Mouse (Mus musculus): Measurements from ENCODE around the gene Dpy19l3. TPM values are rescaled to one million over a fixed set of nuclear protein-coding genes. Genes with fewer than 3 reads are reported as not detected.
A peak's percentile ranks its signal among the peaks of the same experiment; 100 is the strongest.

The Dpy19l3 gene
- polyA plus RNA-seq, 1 experiment from 2014 or later: 52.7 TPM

DNA sequence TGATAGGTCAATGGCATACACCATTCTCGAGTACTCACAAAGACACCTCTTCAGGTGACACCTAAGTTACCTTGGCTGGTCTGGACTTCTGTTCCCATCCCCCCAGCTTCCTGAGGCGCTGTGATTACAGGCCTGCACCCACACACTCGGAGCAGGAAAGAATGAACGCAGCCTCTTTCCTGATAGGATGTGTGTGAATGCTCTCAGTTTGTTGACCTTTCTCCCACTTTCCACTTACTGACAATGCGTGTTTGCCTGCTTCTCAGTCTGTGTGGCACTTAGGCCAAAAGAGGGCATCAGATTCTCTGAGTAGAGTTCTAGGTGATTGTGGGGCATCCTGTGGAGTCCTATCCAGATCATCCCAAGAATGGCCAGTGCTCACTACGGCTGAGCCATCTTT is 114.2 kb downstream of the Dpy19l3 start:
- WGBS: 83% methylated on average over 6 of the region's 6 CpGs
- no peak for DNase-seq
- Histone ChIP-seq H3K9me3 (ENCODE audit: control insufficient read depth, low read length) (no peaks in the 10 kb centered on the region), H3K27ac (replicated peaks; ENCODE audit: low read depth, low read length) (no peak overlapping the region), H3K27me3 (ENCODE audit: control insufficient read depth, insufficient read depth, low read length) (no peaks in the 10 kb centered on the region), H3K4me2 (ENCODE audit: low read length) (no peak overlapping the region), H3K36me3 (ENCODE audit: control insufficient read depth, insufficient read depth, low read length) (peaks cover 86% of the 10 kb centered on the region), H3K9ac (replicated peaks; ENCODE audit: low read length) (no peak overlapping the region), H3K4me1 (ENCODE audit: control insufficient read depth, insufficient read depth, low read length) (no peaks in the 10 kb centered on the region), H3K4me3 (replicated peaks; ENCODE audit: low read depth, low read length) (no peak overlapping the region)
- ATAC-seq (ENCODE audit: low FRiP score, low TSS enrichment): no peak

DNA sequence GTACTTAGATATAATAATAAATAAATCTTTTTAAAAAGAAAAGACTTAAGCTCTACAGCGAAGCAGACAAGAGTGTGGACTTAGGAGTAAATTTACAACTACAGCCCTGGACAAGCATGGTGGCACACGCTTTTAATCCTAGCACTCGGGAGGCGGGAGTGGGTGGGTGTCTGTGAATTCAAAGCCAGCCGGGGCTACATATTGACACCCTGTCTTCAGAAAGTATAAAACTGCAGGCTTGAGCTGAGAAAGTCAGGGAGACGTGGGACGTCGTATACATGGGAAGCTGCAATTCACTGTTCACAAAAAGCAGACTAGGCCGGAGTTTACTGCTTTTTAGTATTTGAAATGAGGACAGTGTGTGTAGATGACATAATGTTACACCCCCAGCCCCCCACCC is 117.4 kb downstream of the Dpy19l3 start:
- Histone ChIP-seq H3K9ac (replicated peaks; ENCODE audit: low read length) (no peak overlapping the region), H3K27me3 (ENCODE audit: control insufficient read depth, insufficient read depth, low read length) (no peaks in the 10 kb centered on the region), H3K4me1 (ENCODE audit: control insufficient read depth, insufficient read depth, low read length) (no peaks in the 10 kb centered on the region), H3K36me3 (ENCODE audit: control insufficient read depth, insufficient read depth, low read length) (peaks cover 68% of the 10 kb centered on the region), H3K4me3 (replicated peaks; ENCODE audit: low read depth, low read length) (no peak overlapping the region), H3K27ac (replicated peaks; ENCODE audit: low read depth, low read length) (no peak overlapping the region), H3K4me2 (ENCODE audit: low read length) (no peak overlapping the region), H3K9me3 (ENCODE audit: control insufficient read depth, low read length) (no peaks in the 10 kb centered on the region)
- WGBS: 93% methylated on average over 9 of the region's 9 CpGs
- ATAC-seq (ENCODE audit: low FRiP score, low TSS enrichment): no peak
- no peak for DNase-seq

GRCm38 (mm10) chr7:35636229-35636628 is 118.0 kb downstream of the Dpy19l3 start:
- WGBS: 68% methylated on average over 6 of the region's 6 CpGs
- peak; percentile 77 for DNase-seq
- H3K36me3 ChIP-seq (ENCODE audit: control insufficient read depth, insufficient read depth, low read length): peaks cover 66% of the 10 kb centered on the region

More at GRCm38 (mm10) chr7:35636229-35636628, 118.0 kb downstream of the Dpy19l3 start:
- H3K9me3 ChIP-seq (ENCODE audit: control insufficient read depth, low read length): no peaks in the 10 kb centered on the region
- H3K27me3 ChIP-seq (ENCODE audit: control insufficient read depth, insufficient read depth, low read length): no peaks in the 10 kb centered on the region
- H3K4me2 ChIP-seq (ENCODE audit: low read length): no peak overlapping the region
- ATAC-seq (ENCODE audit: low FRiP score, low TSS enrichment): no peak
- H3K9ac ChIP-seq (replicated peaks; ENCODE audit: low read length): no peak overlapping the region
- H3K4me1 ChIP-seq (ENCODE audit: control insufficient read depth, insufficient read depth, low read length): no peaks in the 10 kb centered on the region
- no peak overlapping the region for H3K4me3 ChIP-seq (replicated peaks; ENCODE audit: low read depth, low read length)
- H3K27ac ChIP-seq (replicated peaks; ENCODE audit: low read depth, low read length): no peak overlapping the region

Other genes with a start within 250 kb of the Dpy19l3 start
- 0.65 and 0.97 TPM in 2 replicates for gene Tdrd12, start 216.7 kb downstream of the Dpy19l3 start, polyA plus RNA-seq (2014; fragmentation: Nextera tagmentation; extraction: Ambion mirVana)
- 86.2 and 87.1 TPM in 2 replicates for gene Nudt19, start 198.2 kb downstream of the Dpy19l3 start, polyA plus RNA-seq (2014; fragmentation: Nextera tagmentation; extraction: Ambion mirVana)
- gene Rgs9bp, start 168.9 kb downstream of the Dpy19l3 start, polyA plus RNA-seq (2014; fragmentation: Nextera tagmentation; extraction: Ambion mirVana): 0.07 TPM in 1 of 2 replicates, not detected in the other
- 15.6 and 17.9 TPM in 2 replicates for gene Ankrd27, start 168.2 kb downstream of the Dpy19l3 start, polyA plus RNA-seq (2014; fragmentation: Nextera tagmentation; extraction: Ambion mirVana)
- 238 and 295 TPM in 2 replicates for gene Pdcd5, start 106.9 kb downstream of the Dpy19l3 start, polyA plus RNA-seq (2014; fragmentation: Nextera tagmentation; extraction: Ambion mirVana)
- 14.2 and 14.7 TPM in 2 replicates for gene Zfp507, start 48.5 kb upstream of the Dpy19l3 start, polyA plus RNA-seq (2014; fragmentation: Nextera tagmentation; extraction: Ambion mirVana)